Mouse (Mus musculus) liver, embryonic 15.5 days (tissue): ENCODE measurements at regions not wholly inside any gene's neighbourhood (a gene's known extent, or its start where the extent isn't known, plus 50 kb on each side); places are given as distances from the start of the nearest gene placed in this dataset.

Source experiments
- ATAC-seq: fragments of 200-750 bp; cut with Nextera tagmentation; 2 replicates; pipeline ENCODE4 v1.8.0; 2017; ENCODE audit warnings: moderate number of reproducible peaks, mild to moderate bottlenecking, moderate library complexity; ENCODE audit not compliant: insufficient read depth
- H3K27ac ChIP-seq: fragments of 300-500 bp; sonication (generic); replicated peaks from 2 replicates; pipeline ENCODE4 v1.5.1; 2015; ENCODE audit warnings: mild to moderate bottlenecking, inconsistent platforms
- H3K27me3 ChIP-seq: fragments of 300-500 bp; sonication (generic); 2 replicates; pipeline ENCODE4 v1.6.1; 2015; ENCODE audit warnings: mild to moderate bottlenecking, inconsistent platforms
- H3K36me3 ChIP-seq: fragments of 300-500 bp; sonication (generic); replicated peaks from 2 replicates; pipeline ENCODE4 v1.6.1; 2015; ENCODE audit warnings: moderate library complexity, mild to moderate bottlenecking, inconsistent platforms
- H3K4me1 ChIP-seq: fragments of 300-500 bp; sonication (generic); replicated peaks from 2 replicates; pipeline ENCODE4 v1.6.1; 2015; ENCODE audit warnings: inconsistent platforms
- H3K4me2 ChIP-seq: fragments of 300-500 bp; sonication (generic); 2 replicates; pipeline ENCODE4 v1.6.1; 2015; ENCODE audit warnings: moderate library complexity, mild to moderate bottlenecking, inconsistent platforms
- H3K4me3 ChIP-seq: fragments of 300-500 bp; sonication (generic); replicated peaks from 2 replicates; pipeline ENCODE4 v1.5.1; 2015; ENCODE audit warnings: mild to moderate bottlenecking, inconsistent platforms
- H3K9ac ChIP-seq: fragments of 300-500 bp; sonication (generic); 2 replicates; pipeline ENCODE4 v1.6.1; 2015; ENCODE audit warnings: moderate library complexity, mild to moderate bottlenecking, inconsistent platforms
- H3K9me3 ChIP-seq: fragments of 300-500 bp; sonication (generic); replicated peaks from 2 replicates; pipeline ENCODE4 v1.6.1; 2016; ENCODE audit warnings: inconsistent platforms
- WGBS: fragments of 180-500 bp; shearing (Covaris S2); methylation state at CpG from one replicate; pipeline ENCODE4 v1.1.7; 2015; ENCODE audit warnings: mixed read lengths; ENCODE audit not compliant: insufficient replicate concordance; 5-methylcytosine and 5-hydroxymethylcytosine counted together

DNA sequence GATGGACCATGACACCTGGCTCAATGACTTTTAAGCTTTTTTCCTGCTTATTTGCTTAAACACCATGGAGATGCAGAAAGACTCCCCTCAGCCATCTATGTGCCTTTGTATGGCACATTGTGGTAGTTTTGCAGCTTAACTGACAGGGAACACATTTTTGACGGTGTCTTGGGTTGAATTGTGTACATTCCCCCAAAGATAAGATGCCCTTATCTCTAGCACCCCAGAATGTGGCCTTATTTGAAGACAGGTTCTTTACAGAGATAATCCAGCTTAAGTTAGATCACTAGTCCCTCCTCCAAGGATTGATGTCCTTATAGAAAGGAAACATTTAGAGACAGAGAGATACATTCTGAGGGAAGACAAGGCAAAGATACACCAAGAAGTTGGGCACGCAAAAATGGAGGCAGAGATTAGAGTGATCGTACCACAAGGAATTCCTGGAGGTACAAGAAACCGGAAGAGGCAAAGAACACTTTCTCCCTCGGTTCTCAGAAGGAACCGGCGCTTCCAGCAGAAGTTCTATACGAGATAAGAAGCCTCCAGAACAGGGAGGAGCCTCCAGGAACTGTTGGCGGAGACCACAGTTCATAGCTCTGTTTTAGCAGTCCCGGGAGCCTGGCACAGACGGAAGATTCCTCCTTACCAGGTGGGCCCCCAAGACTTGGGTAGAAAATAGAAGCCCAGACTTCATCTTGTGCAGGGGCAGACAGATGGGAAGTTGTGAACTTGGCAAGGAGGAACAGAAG is 58.8 kb upstream of the Acsl1 start:
- H3K4me1 ChIP-seq: no peaks in the 10 kb centered on the region
- no peak overlapping the region for H3K9ac ChIP-seq
- H3K27ac ChIP-seq: no peak overlapping the region
- no peaks in the 10 kb centered on the region for H3K27me3 ChIP-seq
- no peak overlapping the region for H3K4me3 ChIP-seq
- H3K9me3 ChIP-seq: no peaks in the 10 kb centered on the region
- 61% methylated on average over 11 of the region's 11 CpGs for WGBS
- no peak for ATAC-seq
- no peaks in the 10 kb centered on the region for H3K36me3 ChIP-seq
- H3K4me2 ChIP-seq: no peak overlapping the region

DNA sequence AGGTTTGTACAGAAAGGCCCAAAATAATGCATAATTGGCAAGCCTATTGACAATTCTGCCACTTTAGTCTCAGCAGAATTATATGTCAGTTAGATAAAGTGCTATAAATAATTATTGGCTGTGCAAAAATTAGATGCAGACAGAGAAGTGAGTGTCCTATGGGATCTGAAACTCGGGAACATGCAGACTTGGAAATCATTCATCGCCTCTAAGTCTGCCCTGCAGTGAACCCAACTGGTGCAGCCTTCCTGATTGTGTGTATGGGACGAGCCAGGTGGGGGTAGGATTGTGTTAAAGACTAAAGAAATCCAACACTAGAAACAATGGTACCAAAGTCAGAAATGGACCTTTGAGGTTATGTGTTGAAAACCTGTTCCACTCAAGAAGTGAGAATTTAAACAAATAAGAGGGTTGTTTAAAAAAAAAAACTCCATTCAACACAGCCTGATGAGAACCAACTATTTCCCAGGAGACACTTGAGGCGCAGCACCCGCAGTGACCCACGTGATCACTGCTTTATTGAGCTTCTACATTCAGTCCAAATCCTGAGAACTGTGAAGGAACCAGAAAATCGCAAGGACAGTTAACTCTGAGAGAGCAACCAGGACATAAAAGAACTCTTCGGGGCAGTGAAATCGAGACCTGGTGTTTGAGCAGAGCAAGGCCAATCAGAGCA is 57.4 kb upstream of the Acsl1 start:
- WGBS: 65% methylated on average over 9 of the region's 9 CpGs
- no peaks in the 10 kb centered on the region for H3K4me1 ChIP-seq
- ATAC-seq: no peak
- H3K27ac ChIP-seq: no peak overlapping the region
- no peaks in the 10 kb centered on the region for H3K27me3 ChIP-seq
- H3K4me2 ChIP-seq: no peak overlapping the region
- no peaks in the 10 kb centered on the region for H3K36me3 ChIP-seq
- no peaks in the 10 kb centered on the region for H3K9me3 ChIP-seq
- no peak overlapping the region for H3K4me3 ChIP-seq
- no peak overlapping the region for H3K9ac ChIP-seq

DNA sequence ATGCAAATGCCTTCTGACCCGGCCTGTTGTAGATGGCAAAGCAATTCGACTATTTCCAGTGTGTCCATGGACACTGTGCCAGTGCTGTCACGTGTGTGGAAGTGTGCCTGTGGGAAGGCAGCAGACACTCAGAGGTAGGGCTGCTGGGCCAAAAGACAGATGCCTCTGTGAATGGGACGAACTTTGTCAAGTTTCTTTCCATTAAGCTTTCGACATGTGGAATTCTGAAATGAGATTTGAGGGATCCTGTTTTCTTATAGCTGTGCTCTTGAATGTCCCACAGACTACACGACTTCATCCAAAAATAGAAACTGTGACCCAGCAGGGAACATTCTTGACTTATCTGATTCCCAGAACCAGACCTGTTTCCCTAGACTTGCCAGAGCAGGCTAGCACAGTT is 56.0 kb upstream of the Acsl1 start:
- WGBS: 65% methylated on average over 6 of the region's 6 CpGs
- Histone ChIP-seq H3K4me1 (no peaks in the 10 kb centered on the region), H3K4me2 (no peak overlapping the region), H3K27ac (no peak overlapping the region), H3K9me3 (no peaks in the 10 kb centered on the region), H3K9ac (no peak overlapping the region), H3K27me3 (no peaks in the 10 kb centered on the region), H3K4me3 (no peak overlapping the region), H3K36me3 (no peaks in the 10 kb centered on the region)
- no peak for ATAC-seq

DNA sequence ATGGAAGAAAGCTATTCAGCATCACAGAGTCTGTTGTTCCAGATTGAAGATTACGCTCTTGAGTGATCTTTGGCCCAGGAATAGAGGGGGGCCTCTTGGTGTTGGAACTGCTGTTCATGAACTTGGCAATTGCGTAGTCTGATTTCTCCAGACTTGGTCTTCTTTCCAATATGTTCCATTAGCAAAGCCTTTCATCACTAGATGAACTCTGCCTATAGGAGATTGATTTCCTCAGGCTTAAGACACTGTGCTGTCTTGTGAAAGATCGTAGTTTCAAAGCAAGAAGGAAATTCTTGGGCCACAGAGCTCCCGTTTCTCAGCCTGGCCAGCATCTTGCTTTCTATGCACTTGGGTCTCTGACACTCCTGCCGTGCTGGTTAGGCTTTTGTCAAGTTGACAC is 51.4 kb upstream of the Acsl1 start:
- WGBS: 58% methylated on average over 5 of the region's 5 CpGs
- ATAC-seq: no peak
- Histone ChIP-seq H3K27ac (no peak overlapping the region), H3K4me3 (no peak overlapping the region), H3K4me1 (no peaks in the 10 kb centered on the region), H3K9ac (no peak overlapping the region), H3K4me2 (no peak overlapping the region), H3K9me3 (no peaks in the 10 kb centered on the region), H3K27me3 (no peaks in the 10 kb centered on the region), H3K36me3 (no peaks in the 10 kb centered on the region)

DNA sequence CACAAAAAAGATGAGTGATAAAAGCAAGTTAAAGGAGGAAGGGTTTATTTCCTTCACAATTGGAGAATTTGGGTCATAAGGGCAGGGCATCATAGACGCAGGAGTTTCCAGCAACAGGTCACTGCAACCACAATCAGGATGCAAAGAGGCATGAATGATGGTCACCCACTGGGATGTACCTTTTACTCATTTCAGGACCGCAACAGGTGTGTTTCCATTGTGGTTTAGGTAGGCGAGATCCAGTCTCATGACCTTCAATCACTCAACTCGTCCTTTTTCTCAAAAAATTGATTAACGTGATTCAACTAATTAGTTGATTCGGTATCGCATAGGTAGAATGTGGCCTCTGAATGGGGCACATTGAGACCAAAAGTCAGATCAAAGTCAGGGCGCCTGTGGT is 50.4 kb upstream of the Acsl1 start:
- H3K4me2 ChIP-seq: no peak overlapping the region
- ATAC-seq: no peak
- no peaks in the 10 kb centered on the region for H3K9me3 ChIP-seq
- H3K27ac ChIP-seq: no peak overlapping the region
- WGBS: 70% methylated on average over 8 of the region's 8 CpGs
- H3K4me3 ChIP-seq: no peak overlapping the region
- no peaks in the 10 kb centered on the region for H3K36me3 ChIP-seq
- H3K27me3 ChIP-seq: no peaks in the 10 kb centered on the region
- H3K4me1 ChIP-seq: no peaks in the 10 kb centered on the region
- H3K9ac ChIP-seq: no peak overlapping the region
